Mouse (Mus musculus) liver, adult 2 months (tissue): ENCODE measurements around the gene Foxp4.

ENCODE experiments used
- CTCF ChIP-seq: fragments of 200-500 bp; IDR thresholded peaks from 2 replicates; pipeline ENCODE4 v1.5.1; 2011; ENCODE audit warnings: low read depth, low read length, control low read depth
- POLR2A ChIP-seq: fragments of 200-500 bp; IDR thresholded peaks from 2 replicates; pipeline ENCODE4 v1.6.1; 2011; ENCODE audit warnings: low read length, control low read depth; ENCODE audit not compliant: insufficient read depth; ENCODE audit errors: extremely low read depth

DNA sequence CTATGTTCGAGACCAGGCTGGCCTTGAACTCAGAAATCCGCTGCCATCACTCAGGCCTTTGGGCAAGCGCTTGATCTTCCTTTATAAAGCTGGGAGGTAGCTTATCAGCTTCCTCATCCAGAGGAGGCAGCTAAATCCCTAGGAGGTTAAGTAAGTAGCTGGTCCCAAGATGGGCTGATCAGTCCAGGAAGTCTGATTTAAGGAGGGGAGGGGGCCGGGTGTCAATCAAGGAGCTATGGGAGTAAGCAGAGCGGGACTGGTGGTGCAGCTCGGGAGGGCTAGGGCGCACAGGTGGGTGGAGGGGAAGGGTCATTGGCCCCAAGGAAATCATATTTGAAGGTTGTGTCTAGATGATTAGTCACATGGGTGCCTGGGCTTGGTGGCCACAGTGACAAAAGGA is 35.8 kb downstream of the Foxp4 start:
- no peak for TF ChIP-seq CTCF
- no peak for TF ChIP-seq POLR2A
